Mouse (Mus musculus) urinary bladder, postnatal 14 days (tissue): Measurements from ENCODE around the gene Rac3.
A peak's percentile ranks its signal among the peaks of the same experiment; 100 is the strongest.

Experiments used
- DNase-seq: peaks from one replicate; pipeline ENCODE4 v3.0.0; 2021; ENCODE audit warnings: low spot score

Gene Rac3

DNA sequence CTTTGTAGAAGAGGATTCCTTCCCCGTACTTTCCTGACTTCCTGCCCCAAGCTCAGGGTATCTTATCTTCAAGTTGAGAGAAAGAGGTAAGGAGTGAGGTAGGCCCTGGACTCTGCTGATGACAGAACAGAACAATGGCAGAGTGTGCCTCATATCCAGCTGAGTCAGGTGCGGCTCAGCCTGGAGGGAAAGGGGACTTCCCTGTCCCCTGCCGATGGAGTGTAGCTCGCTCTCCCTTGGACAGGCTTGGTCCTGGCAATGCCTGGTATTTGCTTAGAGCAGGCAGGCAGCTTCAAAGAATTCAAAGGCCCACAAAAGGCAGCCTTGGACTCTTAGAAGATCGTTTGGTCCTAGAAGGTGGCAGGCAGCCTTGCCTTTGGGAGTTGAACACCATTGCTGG lies 15.2 kb upstream of the Rac3 start:
- no peak for DNase-seq

DNA sequence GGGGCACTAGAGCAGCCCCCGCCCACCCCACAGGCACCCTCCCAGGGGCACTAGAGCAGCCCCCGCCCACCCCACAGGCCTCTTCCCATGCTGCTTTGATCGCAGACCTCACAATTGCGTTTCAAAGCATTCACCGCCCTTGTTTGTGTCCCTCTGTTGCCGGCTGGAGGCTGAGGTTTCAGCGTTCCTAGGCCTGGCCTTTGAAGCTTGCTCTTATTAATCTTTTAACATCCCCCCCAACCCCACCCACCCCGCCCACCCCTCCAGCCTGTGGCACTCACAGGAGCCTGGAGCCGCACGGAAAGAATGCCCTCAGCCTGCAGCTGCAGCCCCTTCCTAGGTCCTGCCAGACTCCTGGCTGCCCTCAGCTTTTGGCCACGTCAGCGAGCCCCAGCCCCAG lies 14.0 kb upstream of the Rac3 start:
- no peak for DNase-seq

DNA sequence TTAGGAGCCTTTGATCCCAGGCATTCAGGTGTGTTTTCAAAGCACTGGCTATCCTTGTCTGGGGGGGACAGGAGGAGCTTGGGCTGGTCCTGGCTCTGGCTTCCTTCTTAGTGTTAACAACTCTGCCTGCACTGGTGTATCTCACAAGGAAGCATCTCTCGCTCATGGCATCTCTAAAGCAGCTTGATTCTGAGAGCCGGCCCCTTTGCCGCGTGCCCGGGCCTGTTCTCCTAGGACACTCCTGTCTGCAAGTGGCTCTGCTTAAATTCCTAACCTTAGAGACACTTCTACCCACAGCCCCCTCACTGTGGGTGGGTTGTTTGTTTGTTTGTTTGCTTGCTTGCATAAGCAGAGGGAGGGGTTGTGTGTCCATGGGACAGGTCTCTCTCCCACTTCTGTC lies 13.3 kb upstream of the Rac3 start:
- peak; percentile 51 for DNase-seq

DNA sequence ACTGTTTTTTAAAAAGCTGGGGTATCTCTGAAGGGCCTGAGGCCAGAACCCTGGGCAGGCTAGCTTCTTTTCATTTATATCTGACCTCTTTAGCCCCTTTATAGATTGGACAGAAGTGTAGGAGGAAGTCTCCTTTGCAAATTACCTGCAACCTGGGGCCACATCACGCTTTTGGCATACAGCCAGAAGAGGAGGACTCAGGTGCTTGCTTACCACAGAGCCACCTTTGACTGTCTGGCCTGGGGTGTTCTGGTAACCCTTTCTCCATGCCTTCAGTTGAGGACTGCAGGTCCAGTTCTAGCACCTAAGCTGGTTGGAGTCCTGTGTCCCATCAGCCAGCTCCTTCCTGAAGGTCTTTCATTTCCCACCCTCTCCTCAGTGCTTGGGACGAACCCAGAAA lies 11.7 kb upstream of the Rac3 start:
- DNase-seq = peak; percentile 47

DNA sequence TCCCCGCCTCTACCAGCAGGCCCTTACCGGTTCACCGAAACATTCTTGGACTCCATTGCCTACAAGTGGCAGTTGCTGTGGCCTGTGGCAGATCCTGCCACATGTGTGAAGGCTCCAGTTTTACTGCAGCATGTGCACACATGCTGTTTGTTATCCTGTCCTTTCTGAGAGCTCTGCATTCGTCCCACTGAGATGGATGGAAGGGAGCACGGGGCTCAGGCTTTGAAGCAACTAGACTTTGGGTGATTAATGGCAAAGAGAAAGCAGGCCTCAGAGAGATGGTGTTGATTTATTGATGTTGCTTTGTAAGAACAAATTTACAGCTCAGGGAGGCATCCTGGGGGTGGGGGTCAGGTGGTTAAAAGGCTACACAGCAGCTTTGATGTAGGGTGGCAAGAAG lies 10.6 kb upstream of the Rac3 start:
- no peak for DNase-seq

DNA sequence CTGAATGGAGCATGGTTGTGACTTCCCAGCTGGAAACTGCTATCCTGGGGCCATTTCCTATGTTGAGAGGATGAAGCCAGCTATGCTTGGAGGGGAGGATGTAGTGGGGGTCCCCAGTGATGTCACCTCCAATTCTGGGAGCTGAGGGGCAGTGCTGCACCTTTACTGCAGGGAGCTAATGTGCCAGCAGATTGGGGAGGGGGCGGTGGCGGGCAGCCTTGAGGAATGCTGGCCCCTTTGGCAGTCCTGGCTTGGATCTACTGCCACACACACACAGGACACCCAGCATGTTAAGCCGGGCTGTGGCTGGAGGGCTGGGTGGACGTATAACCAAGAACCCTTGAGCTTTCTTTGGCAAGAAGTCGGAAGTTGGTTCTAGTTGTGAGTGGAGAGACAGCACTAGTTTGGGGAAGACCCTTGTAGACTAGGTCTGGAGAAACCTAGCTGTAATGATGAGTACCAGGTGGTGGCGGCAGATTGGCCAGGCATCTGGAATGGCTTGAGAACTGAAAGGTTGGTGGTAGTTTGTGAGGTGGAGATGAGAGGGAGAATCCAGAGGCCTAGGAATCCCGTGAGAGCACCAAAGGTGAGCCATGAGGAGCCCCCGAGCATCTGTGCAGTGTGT lies 9.2 kb upstream of the Rac3 start:
- DNase-seq = no peak

DNA sequence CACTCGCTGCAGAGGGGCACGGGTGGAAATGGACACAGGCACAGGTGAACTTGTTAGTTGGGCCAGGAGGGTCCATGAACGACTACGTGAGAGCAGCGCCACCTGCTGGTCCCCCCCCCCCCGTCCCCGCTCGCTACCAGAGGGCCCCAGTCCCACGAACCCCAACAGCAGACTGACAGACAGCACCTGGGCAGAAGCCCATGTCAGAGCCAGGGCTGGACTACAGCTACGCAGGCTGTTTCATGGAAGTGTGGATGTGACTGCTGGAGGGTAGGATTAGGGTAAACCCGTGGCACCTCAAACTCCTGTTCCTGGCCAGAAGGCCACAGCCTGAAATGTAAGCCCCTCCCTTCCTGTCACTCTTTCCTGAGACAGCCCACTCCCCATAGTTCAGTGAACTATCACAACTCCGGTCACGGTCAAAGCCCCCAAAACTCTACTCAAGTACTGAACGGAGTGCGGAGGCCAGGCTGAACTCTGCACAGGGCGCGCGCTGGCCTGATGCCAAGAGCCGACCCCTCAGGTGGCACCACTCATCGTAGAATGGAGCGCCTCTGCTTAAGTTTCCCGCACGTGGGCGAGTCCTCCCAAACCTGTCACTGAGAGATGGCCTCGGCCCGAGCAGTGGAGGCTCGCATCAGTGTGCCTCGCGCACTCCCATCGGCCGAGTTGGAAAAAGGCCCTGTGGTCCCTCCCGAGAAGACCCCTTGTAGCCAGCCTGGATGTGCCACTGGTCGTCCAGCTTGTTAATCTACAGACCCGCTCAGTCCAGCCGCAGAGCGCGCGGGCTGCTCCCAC lies 8.3 kb upstream of the Rac3 start:
- peak; percentile 56 for DNase-seq

DNA sequence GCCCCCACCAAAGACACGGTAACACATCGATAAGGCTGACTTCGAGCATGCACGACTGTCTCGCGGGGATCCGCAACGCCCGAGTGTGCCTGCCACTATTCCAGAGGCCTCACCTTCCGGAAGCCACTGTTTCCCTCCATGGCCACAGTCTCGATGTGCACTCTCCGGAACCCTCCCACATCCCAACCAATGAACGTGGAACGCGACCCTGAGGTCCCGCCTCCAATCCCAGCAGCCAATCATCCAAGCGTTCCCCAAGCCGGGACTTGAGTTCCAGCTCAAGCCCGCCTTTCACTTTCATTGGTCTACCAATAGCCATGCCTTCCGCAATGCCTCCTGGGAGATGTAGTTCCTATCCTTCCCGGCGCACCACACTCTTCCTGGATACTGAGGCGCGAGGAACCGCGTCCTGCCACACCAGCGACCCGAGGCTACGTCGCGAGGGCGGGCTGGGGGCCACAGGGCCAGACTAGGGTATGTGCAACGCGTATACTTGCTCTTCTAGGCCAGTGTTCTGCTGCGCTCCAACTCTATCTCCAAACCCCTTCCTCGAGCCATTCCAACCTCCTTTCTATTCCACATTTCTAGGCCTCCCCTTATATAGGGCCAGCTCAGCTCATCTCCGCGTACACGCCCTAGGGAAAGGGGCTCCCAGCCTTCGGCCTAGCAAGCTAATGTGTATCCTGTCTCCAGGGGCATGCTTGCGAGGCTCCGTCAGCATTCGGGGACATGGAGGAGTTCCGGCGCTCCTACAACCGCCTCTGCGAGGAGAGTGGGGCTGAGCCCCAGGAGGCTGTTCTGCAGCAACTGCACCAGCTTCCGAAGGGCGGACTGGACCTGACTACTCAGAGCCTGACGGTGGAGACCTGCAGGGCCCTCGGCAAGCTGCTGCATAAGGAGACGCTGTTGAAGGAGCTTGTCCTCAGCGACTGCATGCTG lies 7.4 kb upstream of the Rac3 start, which contains the start of the genes Cenpx and Lrrc45:
TSS of gene Cenpx (minus strand) at position 159 of the 939 bp plus-strand sequence.
TSS of gene Lrrc45 (plus strand) at position 346 of the 939 bp plus-strand sequence.
- peak; percentile 97 for DNase-seq

DNA sequence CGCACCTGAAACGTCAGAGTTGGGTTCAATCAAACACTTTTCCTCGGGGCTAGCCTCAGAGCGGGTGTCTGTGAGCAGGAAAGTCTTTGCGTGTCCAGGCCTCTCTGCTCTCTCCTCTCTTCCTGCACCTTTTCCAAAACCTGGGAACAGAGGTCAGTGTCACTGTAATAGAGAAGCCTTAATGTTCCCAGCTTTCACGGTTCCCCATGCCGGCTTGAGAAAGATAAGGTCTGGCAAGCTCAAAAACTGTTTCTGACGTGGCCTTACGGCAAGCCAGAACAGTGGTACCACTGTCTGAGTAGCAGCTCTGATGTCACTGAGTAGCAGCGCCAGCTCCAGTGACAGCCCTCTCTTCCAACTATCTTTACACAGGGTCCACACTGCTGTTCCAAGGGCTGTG lies 6.7 kb upstream of the Rac3 start:
- DNase-seq = no peak

DNA sequence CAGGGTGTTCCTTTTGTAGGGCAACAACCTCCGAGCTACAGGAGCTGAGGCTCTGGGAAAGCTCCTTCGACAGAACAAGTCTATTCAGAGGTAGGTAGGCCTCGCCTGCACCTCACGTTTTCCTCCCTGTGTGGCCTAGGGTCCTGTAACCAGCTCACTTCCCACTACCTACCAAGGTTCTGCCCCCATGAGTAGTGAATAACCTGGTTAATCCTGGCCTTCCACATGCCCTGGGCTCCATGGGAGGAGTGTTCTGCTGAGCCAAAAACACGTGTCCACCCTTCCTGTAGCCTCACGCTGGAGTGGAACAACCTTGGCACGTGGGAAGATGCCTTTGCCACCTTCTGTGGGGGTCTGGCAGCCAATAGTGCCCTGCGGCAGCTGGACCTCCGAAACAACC lies 6.1 kb upstream of the Rac3 start:
- DNase-seq = no peak

DNA sequence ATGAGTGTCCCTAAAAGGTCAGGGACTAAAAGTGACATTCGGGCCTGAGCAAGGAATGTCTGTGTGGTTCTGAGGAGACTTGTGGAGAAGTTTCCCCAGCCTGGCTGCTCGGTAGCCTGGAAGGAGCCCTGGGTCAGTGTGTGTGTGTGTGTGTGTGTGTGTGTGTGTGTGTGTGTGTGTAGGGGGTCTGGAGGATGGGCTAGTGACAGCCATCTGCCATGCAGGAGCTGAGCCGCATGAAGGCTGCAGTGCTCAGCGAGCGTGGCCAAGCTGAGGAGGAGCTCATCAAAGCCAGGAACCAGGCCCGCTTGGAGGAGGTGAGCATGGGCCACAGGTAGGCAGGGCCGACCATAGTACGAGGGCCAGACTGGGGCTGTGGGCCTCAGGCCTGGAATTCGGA lies 2.0 kb upstream of the Rac3 start:
- no peak for DNase-seq

DNA sequence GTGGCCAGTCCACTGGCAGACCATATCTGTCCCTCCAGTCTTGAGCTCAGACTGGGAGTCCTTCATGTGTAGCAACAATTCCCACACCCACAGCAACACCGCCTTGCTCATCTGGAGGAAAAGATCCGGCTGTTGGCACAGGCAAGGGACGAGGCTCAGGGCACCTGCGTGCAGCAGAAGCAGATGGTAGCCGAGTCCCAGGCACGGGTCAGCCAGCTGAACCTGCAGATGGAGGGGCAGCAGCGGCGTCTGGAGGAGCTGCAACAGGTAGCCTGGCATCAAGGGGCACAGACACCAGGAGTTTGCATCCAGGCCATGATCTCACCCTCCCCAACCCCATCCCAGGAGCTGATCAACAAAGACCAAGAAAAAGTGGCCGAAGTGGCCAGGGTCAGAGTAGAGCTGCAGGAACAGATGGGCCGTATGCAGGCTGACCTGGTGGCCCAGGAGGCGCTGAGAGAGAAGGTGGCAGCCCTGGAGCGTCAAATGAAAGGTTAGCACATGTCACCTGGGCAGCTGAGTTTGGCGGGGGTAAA lies 1.4 kb upstream of the Rac3 start:
- DNase-seq = no peak

DNA sequence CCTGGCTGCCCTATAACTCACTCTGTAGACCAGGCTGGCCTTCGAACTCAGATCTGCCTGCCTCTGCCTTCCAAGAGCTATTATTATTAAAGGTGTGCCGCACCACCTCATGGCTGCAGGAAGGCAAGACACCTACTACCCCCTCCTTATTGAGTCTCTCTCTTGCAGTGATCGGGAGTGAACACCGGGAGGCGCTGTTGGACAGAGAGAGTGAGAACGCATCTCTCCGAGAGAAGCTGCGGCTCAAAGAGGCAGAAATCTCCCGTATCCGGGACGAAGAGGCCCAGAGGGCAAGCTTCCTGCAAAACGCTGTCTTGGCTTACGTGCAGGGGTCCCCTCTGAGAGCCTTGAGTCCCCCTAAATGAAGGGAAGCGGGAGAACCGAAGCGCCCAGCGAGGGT lies 820 bp upstream of the Rac3 start:
- peak; percentile 94 for DNase-seq

DNA sequence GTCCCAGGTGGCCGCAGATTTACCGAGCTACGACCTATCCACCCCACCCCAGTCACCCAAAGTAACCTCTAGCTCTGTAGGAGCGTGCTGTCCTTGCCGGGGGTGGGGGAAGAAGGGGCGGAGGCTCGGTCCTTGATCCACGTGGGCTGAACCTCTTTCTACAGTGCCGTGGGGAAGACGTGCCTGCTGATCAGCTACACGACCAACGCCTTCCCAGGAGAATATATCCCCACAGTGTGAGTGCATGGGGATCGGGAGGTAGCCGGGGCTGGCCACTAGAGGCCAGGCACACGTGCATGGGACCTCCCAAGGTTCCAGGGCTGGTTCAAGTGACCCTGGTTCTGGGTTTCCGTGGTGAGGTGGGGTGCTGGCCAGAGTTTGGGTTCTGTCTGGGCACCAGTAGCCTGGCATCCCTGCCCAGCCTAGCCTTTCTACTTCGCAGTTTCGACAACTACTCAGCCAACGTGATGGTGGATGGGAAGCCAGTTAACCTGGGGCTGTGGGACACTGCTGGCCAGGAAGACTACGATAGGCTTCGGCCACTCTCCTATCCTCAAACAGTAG lies 879 bp downstream of the Rac3 start:
- peak; percentile 11 for DNase-seq

DNA sequence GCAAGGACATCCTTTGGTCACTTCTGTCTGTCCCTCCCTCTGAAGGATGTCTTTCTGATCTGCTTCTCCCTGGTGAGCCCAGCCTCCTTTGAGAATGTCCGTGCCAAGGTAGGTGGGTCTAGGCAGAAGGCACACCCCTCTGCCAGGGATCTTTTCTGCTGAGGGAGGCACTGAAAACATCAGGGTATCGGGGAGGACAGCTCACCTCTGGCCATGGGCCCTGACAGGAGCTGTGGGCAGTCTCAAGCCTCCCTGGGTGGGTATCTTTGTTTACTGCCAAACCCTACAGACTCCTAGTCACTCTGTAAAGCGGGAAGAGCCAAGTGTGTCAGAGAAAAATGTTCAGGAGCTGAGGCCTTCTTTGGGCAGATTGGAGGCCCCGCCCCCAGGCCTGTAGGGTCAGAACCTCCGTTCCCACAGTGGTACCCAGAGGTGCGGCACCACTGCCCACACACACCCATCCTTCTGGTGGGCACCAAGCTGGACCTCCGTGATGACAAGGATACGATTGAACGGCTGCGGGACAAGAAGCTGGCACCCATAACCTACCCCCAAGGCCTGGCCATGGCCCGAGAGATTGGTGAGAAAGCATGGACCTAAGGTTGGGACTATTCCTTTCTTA lies 1.6 kb downstream of the Rac3 start:
- DNase-seq = peak; percentile 12

DNA sequence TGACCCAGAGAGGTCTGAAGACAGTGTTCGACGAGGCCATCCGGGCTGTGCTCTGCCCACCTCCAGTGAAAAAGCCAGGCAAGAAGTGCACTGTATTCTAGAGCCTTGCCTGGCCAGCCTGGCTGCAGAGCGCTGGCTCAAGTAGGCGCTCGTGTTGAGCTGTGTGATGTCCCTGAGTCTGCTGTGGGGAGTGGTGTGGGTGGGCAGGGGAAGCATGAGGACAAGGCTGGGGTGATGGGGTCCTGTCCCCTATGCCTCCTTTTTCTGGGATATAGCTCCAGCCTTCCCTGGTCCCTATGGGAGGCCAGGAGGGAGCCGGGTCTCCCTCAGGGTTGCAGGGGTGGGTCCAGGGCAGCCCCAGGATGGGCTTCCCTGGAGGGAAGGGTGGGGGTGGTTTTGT lies 2.2 kb downstream of the Rac3 start:
- no peak for DNase-seq

DNA sequence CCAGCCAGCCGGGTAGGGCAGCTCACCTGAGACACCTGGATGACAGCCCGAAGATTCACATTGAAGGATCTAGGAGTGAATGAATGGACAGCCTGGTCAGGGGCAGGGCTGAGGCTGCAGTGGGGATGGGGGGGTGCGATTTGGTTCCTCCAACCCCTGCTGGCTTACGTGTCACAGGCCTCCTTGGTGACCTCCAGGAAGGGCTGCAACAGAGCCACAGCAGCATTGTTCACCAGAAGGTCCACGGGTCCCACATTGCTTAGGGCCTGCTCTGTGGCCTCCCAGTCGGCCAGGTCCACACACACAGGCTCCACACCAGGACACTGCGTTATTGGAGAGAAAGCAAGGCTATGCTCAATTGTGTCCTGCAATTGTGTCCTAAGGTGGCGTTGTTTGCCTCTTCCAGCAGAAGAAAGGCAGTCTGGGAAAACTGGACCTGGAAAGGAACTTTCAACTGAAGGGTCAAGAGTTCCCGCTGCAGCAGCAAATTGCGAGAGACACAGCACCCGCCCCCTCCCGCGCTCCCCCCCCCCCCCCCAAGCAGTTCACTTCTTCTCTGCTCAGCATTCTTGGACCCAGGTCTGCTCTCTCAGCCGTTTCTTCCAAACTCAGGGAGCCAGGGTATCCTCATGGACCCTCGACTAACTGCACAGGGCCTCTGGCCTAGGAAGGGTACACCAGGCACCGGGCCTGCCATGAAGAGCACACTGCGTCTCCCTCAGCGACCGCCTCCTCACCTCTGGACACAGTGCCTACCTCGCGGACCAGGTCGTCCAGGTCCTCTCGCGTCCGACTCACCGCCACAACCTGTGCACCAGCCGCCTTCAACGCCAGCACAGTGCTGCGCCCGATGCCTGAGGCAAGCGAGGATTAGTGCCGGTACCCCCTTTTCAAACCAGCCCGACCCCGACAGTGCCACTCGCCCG lies 5.2 kb downstream of the Rac3 start:
- no peak for DNase-seq

DNA sequence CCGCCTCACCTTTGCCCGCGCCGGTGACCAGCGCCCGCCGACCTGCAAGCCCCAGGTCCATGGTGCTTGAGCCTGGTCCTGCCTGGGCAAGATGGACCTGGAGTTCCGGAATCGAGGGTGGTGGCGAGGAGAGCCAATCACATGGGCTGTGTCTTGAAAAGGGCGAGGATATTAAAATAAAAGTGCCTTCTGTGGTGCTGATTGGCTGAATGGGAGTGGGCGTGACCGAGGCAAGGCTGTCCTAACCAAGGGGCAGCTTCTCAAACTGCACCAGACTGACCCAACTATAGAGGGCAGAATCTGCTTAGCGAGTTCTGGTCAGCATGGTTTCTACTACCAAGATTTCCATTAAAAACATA lies 5.9 kb downstream of the Rac3 start, which contains the start of gene Dcxr:
TSS of gene Dcxr (minus strand) at position 113 of the 359 bp plus-strand sequence.
- DNase-seq = peak; percentile 92

DNA sequence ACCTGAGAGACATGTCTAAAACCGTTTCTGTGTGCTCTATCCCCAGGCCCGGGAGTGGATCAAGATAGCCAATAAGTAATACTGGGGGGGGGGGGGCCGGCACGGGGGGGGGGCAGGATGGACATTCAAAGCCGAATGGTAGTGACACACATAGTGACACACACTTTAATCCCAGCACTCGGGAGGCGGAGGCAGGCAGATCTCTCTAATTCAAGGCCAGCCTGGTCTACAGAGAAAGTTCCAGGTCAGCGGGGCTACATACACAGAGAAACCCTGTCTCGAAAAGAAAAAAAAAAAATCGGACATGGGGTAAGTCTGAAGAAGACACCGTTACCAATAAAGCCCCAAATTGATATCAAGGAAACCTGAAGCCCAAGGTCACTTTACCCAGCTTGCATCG lies 6.3 kb downstream of the Rac3 start:
- DNase-seq = no peak

DNA sequence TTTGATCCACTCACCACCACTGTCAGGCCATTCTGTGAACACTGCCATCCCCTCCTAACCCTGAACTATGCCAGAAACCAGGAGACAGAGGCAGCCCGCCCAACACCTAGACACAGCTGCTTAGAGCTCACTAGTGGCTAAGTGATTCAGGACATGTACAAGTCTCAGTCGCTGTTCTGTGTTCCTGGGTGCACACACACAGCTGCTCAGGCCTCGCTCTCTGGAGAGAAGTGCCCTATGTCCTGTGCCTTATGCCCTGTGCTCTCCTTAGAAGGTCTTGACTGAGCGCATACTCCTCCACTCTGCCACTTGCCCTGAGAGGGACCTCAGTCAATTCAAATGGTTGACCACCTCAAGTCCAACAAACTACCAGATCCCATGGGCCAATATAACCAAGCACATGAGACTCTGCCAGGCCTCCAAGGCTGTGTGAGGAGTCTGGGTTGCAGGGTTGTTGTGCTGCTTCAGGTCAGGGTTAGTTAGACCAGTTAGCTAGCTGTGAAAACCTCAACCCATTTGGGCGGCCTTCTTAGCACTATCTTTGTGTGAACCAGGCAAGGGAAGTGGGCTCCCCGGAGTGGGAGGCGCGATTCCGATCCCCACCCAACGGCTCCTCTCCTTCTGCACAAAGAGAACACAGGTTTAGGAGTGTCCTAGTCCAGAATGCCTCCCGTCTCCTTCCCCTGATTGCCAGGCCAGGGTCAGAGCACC lies 7.4 kb downstream of the Rac3 start:
- no peak for DNase-seq
